Mouse (Mus musculus) cerebellum, adult 18-20 months (tissue): ENCODE data around the gene Opcml.

Source experiments
- DNase-seq, 2 experiments: peaks; one replicate each; pipeline ENCODE4 v3.0.0; 2021

The Opcml gene

DNA sequence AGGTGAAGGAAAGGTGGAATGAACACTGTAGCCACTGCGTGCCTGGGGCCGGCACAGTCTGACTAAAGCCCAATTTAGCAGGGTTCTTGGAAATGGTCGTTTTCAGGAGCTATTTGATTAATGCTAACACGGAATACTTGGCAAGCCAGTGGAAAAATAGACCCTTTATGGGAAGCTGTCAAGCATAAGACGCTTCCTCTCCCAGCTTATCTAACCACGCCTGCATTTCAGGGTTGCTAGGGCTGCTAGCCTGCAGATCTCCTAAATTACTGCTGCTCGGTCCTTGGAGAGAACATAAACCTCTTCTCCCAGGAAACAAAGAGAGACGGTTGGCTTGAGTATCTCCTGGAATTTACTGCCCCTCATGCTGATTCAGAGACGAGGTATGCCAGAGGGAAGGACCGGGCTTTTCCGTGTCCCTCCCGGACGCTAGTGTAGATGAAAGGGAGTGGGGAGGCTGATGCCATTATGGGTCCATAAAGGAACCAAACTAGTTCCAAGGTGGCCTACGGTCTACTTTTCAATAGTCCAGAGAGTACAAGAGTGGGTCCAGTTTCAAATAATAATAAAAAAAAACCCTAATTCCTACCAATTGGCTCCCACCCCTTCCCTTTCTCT lies 772.6 kb downstream of the Opcml start:
- DNase-seq, result no peak

DNA sequence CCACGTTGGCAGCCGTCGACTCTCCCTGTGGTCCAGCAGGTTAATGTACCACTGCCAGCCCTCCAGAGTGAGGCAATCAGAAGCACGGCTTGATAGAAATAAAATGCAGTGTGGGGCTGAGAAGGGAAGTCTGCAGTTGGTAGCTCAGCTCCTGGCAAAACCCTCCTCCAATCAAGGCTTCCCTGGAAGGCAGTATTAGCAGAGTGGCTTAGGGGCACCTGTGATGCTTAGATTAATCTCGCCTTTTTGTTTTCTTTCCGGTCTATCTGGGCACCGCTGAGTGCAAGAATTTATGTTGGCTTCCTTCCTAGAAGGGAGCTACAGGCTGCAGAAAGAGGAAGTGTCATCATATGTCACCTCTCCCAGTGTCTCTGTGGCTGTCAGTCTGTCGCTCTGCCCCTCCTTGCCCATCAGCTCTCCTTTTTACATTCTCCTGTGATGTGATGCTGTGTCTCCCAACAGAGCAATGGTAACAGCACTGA lies 778.5 kb downstream of the Opcml start:
- peak; percentile 82 to 89 for DNase-seq

DNA sequence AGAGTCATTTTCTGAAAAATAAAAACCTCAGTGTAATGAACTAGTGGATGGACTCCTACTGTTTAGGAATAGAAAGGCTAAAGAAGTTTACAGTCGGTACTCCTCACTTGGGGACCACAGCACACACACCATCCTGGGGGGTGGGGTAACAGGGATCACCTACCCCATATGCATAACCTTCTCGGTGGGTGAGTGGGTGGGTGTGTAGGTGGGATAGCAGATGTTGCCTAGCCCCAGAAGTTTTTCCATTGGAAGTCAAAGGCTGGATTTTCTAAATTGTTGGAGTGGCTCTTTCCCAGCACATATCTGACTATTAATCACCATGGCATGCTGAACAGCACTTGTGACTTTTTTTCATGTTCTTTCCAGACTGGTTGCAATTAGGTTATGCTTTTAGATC lies 779.2 kb downstream of the Opcml start:
- no peak for DNase-seq

DNA sequence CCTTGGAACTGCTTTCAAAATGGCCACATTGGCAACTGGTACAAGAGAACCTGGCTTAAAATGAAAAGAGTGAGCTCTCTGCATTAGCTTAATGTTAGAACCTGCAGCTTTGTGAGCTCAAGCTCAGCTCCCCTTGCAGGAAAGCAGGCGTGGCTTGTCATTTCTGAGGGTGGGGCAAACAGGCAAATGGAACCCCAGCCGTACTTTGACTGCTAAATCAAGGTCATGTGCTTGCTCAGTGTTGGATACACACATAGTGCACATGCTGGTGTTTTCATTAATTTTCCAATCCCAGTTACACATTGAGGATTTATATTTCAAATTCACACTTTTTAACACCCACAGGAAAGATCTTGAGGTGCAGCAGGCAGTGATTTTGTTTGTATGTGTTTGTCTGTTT lies 781.1 kb downstream of the Opcml start:
- DNase-seq, result no peak

DNA sequence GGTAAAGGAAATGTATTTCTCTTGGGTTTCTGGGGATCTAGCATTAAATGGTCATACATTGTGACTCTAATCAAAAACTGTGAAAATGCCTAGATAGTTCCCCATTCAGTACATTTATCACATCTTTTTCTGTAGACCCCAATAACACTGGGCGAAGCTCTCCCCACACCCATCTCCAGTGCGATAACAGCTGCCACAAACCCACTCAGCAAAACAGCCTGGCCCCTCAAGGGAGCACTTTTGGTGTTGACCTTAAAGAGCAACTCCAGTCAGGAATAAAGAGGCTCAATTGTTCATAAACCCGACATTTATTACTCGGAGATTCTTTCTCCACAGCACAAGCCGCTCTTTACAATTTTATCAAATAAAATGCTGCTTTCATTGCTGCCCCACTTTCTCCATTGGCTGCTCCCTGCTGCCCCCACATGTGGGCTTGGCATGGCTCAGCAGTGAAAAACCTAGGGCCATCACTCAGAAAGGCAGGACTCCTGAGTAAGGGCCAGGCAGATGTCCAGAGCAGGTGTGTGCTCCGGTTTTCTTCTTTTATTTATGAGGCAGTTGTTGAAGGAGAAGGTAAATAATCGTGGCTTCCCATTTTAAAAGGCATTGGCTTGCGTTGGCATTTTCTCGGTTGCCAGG lies 781.7 kb downstream of the Opcml start:
- no peak for DNase-seq

DNA sequence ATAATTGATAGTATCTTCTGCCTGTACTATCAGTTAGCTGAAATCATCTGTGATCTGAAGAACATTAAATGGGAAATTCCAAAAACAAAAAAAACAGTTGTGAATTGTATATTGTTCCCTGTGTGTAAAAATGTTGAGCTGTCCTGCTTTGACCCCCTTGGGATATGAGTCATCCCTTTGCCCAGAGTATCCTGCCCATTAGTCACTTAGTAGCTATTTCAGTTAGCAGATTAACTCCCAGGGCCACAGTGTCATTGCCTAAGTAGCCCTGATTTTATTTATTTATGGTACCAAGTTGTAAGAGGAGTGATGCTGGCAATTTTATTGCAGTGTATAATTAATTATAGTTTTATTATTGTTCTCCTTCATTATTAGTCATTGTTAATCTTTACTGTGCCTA lies 788.2 kb downstream of the Opcml start:
- DNase-seq, result peak in 1 of 2 experiments; percentile 26

DNA sequence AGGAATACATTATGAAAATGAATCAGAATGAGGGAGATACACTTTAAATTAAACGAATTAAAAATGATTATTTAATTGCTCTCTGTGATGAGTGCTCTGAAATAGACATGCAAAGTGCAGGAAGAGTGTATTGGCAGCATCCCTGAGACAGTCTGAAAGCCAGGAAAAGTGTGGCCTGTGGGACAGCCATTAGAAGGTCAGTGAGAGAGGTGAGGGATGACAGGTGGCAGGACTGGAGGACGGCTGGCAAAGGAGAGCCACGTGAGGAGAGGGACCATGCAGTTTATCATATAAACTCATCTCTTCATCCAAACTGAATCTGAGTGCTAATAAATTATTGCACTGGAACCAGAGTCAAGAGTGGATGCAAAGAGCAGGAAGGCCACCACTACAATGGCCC lies 796.7 kb downstream of the Opcml start:
- DNase-seq, result peak in 1 of 2 experiments; percentile 45

DNA sequence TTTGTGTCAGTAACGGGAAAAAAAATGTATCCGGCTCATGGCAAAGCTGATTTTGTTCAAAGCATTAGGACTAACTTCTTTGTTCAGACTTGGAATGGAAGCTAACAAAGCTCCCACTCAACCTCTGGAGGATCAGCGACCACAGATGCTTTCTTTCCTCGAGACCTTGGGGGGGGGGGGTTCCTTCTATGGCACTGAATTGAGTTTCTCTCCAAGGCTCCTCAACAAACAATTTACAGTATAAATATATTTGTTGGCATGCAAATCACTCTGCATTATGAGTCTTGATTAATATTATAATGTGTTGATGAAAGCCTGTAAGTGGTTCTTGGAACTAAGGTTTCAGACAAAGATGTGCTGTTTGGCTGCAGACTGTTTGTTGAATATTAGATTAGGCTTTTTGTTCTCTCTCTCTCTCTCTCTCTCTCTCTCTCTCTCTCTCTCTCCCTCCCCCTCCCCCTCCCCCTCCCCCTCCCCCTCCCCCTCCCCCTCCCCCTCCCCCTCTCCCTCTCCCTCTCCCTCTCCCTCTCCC lies 797.3 kb downstream of the Opcml start:
- DNase-seq, result no peak

DNA sequence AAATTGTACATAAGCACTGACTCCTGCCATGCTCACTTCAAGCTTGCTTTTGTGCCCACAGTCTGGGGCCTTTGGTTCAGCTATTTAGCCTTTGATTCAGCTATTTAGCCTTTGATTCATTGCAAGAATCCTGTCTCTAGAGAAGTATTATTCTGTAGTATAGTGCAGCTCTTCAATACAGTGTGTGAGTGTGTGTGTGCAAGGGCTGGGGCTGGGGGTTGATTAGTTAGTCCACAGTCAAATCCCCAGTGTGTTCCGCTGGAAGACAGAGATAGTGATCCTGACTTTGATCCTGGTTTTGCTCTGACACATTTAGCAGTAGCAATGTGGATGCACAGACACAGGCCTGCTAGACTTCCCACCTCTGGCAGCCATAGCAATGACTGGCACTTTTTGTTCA lies 797.9 kb downstream of the Opcml start:
- no peak for DNase-seq

DNA sequence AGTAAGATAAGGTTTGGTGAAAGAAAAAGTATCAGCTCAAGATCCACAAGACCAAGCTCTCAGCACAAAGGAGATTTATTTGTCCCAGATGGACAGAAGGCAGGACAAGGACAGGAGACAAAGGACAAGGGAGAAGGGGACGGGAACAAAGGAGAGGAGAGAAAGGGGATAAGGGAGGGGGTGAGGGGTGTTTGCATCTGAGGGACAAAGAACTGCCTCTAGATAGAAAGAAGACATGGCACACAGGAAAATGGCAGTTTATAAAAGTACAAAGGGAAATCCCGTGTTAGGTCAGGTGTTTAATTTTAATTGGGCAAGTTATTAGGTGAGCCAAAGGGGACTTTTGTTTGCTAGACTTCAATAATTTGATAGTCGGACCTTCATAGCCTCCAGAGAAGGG lies 801.6 kb downstream of the Opcml start:
- DNase-seq, result no peak

DNA sequence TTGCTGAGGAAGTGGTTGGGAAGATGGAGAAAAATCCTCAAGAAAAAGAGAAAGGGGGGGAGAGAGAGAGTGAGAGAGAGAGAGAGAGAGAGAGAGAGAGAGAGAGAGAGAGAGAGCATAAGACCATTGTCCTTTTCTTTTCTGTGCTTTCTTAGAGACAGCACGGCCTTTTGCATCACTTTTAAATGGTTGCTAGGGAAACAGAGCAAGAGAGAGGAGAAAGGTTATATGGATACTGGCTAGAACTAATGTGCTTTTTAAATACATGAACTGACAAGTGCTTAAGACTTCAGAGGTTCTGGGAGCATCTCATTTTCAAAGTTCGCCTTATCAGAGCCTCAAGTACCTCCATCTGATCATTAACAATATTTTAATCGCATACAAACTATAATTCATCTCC lies 804.5 kb downstream of the Opcml start:
- DNase-seq, result no peak

DNA sequence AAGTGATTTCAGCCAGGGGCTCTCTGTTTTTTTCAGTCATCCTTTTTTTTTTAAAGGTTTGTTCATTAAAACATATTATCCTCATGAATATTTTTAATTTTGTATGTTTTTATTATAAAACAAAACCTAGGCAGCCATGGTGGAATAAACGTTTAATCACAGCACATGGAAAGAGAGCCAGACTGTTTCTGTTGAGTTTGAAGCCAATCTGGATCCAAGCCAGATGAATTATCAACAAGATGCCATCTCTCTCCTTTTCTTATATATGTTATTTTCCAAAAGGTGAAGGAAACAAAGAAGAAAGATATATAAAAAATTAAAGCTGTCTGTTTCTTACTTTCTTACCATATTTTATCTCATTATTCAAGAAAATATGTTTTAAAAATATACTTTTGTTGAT lies 815.0 kb downstream of the Opcml start:
- no peak for DNase-seq

DNA sequence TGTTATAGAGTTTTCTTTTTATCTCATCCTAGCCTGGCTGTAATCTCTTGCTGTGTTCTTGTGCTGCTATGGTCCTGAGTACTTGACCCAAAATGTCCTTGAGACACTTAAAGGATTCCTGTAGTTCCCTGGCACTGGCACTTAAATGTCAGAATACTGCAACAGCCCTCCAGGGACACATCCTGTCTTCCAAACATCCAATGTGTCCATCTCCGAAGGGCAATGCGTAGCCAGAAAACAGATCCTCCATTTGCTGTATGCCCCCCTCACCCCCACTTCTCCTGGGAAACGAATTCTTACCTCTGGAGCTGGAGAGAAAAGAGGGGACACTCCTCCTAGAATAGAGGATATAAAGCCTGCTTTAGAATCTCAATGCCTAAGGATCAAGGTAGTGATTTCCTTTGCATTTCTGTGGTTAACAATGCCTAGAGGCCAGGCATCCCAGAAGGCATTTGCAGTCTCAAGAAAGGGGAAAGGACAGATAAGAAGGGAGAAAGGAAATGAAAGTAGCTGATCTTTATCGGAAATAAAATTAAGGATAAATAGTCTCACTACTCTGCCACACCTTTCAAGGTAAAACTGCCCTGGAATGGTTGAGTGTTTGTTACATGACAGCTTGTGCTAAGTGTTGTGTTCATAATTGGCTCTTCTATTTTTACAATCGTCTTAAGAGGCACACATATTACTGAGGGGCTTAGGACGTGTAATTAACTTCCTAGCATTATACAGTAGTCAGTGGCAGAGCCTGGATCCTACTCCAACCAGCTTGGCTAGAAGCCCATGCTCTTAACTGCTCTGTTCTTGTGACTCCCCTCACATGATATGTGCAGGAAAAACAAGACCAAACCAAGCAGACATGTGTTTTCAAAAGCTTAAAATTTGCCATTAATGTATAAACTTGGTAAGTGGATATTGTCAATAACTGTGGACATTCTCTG lies 823.4 kb downstream of the Opcml start:
- peak; percentile 49 to 50 for DNase-seq

DNA sequence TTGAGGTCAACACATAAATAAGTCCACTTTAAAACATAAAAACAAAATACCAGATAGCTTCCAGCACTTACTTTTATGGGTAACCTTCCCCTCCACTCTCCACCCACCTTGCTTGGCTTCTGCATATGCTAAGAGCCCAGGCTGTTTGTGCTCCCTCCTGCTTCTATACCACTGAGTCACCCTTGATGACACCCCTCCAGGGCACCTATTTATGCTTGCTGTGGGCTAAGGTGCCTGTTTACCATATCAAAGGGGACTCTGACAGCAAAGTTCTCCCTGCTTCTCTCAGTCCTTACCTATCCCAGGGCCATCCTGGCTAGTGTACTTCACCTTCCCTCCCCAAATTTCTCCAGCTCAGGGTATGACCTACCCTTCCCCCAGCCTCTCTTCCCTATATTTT lies 824.9 kb downstream of the Opcml start:
- DNase-seq, result peak in 1 of 2 experiments; percentile 22

DNA sequence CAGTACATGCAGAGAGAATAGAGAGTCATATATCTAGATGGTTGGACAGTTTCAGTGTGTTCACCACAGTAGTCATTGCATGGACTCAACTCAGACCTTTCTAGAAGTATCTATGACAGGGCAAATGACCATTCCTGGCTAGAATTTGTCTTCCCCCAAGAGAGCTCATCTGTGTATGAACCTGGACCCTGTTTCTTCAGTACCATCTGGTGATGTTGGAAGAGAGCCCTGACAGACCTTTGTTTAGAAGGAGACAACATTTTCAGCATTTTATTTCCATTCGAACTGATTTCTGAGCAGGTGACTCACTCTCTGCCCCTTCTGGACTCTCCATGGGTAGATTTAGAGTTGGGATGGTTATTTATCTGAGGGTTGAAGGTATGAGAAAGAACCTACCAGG lies 827.1 kb downstream of the Opcml start:
- peak; percentile 83 to 87 for DNase-seq

DNA sequence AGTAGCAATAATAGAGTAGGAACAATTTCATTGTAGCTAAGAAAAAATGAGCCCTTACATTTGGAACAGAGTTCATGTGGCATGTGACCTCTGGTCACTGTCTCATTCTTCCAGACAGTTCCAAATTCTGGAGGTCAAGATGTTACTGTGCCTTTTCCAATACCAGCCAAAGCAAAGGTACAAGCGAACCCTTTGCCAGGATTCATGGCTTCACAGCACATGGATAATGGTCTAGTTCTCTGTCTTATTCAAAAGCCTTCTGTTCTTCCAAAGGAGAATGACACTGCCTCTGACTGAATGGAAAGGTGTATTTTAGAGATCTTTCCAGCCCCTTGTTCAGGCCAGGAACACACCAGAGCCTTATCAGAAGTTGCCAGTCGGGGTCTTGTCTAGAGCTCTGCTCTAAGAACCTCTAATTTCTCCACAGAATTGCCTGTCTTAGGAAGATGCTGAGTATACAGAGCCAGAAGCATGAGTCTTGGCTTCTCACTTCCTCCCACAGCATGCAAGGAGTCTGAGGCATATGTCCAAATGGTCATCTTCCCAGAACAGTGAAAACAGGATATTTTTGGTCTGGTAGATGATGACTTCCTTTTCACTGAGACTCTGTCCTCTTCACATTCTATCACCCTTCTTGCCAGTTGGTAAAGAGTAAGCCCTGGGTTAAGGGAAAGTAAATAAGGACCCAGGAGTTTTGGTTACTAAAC lies 827.8 kb downstream of the Opcml start:
- DNase-seq, result peak; percentile 68 to 72

DNA sequence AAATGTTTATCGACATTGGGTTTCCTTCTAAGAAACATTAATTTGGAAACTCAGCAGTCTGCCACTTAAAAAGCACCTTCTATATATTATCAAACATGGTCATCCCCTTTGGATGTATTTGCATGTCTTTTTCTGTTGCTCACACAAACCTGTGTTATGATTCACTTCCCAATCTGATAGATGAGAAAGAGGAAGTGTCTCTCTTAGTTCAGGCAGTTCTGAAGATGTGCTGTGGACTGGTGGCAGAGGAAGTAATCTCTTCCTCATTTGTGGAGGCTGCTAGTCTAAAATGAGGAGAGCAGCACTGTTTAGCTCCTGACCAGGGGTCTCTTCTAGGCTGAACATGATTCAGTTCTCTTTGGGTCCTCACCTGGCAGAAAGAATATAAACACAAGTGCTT lies 831.4 kb downstream of the Opcml start:
- DNase-seq, result no peak

DNA sequence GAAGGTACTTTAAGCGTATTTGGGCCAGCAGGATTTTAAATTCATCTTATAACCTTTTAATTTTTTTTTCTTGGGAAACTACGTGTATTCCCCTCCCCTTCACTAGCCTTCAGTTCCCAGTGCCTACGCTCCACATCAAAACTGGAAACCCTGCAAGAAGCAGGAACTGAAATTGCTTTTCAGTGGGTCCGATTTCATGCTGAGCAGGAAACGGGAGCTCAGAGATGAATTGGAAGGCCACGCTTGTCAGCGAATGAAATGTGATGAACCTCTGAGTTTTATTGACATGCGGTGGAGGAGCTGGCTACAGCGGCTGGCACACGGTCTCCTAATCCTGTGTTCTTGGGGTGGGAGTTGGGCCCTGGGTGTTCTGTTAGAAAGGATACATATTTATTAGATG lies 834.3 kb downstream of the Opcml start:
- DNase-seq, result no peak

DNA sequence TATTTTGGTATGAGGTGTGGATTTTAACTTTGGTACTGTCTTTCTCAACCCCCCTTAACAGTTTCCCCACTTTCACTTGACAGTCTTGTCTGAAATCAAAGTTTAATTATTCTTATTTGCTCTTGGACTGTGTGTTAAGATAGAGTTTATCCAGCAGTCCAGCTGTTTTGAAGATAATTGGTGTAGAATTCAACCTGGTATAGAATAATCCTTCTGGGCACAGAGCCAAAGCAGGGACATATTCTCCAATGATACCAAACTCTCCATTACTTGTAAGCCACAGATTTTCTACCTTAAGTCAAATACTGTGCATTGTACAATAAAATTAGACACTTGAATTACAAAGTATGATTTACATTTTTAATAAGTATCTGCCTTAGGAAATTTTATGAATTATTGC lies 852.2 kb downstream of the Opcml start:
- no peak for DNase-seq

DNA sequence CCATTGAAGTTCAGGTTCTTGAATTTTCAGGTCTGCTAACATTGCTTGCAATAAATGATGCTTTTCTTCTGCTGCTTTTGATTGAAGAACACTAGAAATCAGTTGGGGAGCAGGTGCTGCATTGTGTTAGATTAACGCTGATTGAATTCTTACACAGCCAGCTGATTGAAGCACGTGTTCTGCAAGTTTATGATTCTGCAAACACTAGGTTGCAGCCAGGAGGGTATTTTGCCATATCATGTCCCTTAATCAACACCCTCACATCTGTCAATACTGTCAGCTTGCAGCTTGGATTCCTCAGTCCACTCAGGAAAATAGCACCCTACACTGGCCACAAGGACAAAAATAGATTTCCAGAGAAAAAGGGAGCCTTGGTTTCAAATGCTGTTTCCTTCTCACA lies 853.5 kb downstream of the Opcml start:
- no peak for DNase-seq

DNA sequence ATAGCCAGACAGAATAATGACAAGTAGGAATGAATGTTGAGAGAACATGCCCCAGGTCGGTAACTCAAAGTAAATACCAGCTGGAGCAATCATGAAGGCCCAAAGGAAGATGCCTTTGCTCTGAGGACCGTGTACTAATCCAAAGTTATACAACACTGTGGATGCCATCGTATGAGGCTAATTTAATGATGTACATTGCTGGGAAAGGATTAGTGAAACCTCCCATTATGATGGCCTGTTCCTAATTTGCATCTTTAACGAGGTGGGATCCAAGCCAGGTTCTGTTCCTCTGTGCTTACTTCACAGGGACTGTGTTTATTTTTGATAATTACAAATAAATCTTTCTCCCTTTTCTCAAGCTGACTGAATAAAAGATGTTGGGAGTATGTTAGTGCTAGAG lies 859.5 kb downstream of the Opcml start:
- DNase-seq, result no peak

DNA sequence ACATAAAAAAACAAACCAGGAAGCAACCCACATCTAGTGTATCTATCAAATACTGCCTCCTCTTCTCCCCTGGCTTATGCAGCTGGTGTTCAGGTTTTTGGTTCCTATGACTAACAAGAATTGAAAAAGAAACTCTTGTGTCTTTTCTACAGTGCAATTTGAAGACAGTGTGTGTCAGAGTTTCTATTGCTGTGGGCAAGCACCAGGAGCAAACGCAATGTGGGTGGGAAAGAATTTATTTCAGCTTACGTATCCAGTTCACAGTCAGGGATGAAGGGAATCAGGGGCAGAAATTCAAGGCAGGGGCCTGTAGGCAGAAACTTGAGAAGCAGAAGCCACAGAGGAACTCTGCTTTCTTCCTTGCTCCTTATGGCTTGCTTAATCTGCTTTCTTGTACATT lies 869.4 kb downstream of the Opcml start:
- DNase-seq, result no peak

DNA sequence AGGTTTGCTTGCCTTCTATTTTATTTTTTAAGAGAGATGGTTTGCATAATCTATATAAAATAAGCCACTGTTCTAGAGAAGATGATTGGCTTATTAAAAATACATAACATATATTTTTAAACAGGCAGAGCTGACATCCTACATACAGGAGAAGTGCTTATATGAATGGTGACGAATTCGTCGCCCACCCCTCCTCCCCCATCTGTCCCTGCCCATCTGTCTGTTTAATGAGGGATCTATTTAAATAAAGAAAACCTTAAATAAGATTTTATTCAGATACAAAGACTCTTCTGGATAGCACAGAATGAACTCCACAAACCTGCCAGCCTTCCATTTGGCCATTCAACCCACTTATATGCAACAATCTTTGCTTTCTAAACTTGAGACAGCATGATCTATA lies 872.3 kb downstream of the Opcml start:
- DNase-seq, result no peak
